Mouse (Mus musculus) gastrocnemius, postnatal 14 days (tissue): ENCODE data around the gene Fam114a2. TPM values are rescaled to one million over a fixed set of nuclear protein-coding genes. Genes with fewer than 3 reads are reported as not detected.

Experiments used
- DNase-seq: peaks from one replicate; pipeline ENCODE4 v3.0.0; 2021; ENCODE audit warnings: mixed read lengths
- intact Hi-C: fragments of 180-260 bp; cut with DNase I; formaldehyde crosslinking; loops from one replicate; pipeline ENCODE4 v1.15.1; 2025; ENCODE audit warnings: low total_unique reads
- total RNA-seq, 2 experiments: library from RNA; stranded (reverse); gene quantifications; 2 replicates each; pipeline ENCODE4 v1.2.3; 2021

Gene Fam114a2
- total RNA-seq, 2 experiments from 2014 or later, result 41.0 to 43.2 TPM

GRCm38 (mm10) chr11:57465844-57466243 is 52.6 kb downstream of the Fam114a2 start:
- intact Hi-C loops, result loop anchor here (5.0 to 10.0 kb wide), 2 partner anchors 39 to 1331 kb away; no protein-coding TSS in a partner anchor
- no peak for DNase-seq

GRCm38 (mm10) chr11:57465025-57465424 is 53.4 kb downstream of the Fam114a2 start:
- intact Hi-C loops, result loop anchor here (5.0 to 10.0 kb wide), 2 partner anchors 38 to 1330 kb away; no protein-coding TSS in a partner anchor

DNA sequence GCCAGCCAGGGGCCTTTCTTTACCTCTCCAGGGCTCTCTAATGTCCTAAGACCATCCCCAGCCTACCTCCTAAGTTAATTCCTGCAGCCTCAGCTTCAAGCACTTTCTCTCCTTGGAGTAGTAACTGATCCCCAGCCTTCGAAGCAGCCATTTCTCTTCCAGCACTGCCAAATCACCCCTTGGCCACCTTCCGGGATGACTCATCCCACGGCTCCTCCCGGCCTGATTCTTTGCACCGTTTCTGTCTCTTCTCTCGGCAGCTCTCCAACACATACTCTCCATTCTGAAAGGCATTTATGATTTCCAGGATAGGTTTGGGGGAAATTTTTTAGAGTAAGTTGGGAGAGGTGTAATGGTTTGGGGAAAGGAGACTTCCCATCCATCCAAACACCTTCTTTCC is 58.7 kb downstream of the Fam114a2 start:
- DNase-seq, result peak; percentile 58
- intact Hi-C loops, result loop anchor here (10.0 kb wide), 1 partner anchor 1325 kb away; no protein-coding TSS in a partner anchor

More at GRCm38 (mm10) chr11:57465025-57465424, 53.4 kb downstream of the Fam114a2 start:
- no peak for DNase-seq

- intact Hi-C loops, result no loop called here
- no peak for DNase-seq
Observed at GRCm38 (mm10) chr11:57454421-57454820, 64.0 kb downstream of the Fam114a2 start.

DNA sequence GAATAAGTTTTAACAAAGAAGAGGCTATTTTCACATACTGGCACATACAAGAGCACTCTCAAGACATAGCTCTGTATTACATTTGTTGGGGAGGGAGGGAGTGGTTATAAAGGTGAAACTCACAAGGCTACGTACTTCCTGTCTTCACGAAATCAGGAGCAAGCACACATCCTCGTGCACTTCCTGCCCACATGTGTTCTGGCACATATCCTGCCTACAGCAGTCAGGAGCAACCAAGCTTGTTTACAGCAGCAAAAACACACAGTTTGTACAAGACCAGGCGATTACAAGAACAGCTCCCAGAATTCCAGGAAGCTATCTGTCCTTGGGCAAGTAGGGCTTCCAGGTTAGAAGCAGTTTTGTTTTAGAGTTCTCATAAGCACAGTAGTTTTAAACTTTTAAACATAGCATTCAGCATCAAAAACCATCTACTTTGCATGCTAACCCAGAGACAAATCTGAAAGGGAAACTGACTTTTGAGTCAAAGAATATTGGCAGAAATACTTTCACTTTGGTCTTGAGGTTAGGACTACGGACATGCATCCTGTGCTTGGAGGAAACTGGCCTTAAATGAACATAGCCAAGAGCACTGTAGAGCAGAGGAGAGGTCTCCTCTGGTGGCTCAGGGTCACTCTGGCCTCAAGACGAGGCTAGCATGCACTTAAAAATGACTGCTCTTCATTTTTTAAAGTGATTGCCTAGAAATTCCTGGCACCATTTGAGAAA is 73.0 kb downstream of the Fam114a2 start:
- intact Hi-C loops, result no loop called here
- no peak for DNase-seq

DNA sequence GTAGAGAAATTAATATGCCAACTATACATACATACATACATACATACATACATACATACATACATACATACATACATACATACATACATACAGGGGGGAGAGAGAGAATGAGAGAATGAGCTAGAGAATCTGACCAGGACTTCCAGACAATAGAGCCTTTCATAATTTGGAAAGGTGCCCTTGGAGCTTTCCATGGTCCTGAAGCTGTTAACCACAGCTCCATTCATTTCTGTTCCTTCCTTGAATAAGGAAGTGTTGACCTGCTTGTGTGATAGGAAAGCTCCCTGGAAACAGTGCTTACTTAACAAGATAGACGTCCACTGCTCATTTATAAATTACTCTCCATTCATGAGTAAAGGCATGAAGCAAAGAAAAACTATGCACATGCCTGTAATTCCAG is 84.3 kb downstream of the Fam114a2 start:
- intact Hi-C loops, result no loop called here
- no peak for DNase-seq

Other genes starting within 250 kb of the Fam114a2 start
- 10 to 100 TPM; 10.7 to 12.9 TPM for gene Mfap3, start within 50 bp of the Fam114a2 start, total RNA-seq
- gene Galnt10, start 126.8 kb upstream of the Fam114a2 start, total RNA-seq, result 10 to 100 TPM; 11.3 to 12.4 TPM